In the genomic region with DNA sequence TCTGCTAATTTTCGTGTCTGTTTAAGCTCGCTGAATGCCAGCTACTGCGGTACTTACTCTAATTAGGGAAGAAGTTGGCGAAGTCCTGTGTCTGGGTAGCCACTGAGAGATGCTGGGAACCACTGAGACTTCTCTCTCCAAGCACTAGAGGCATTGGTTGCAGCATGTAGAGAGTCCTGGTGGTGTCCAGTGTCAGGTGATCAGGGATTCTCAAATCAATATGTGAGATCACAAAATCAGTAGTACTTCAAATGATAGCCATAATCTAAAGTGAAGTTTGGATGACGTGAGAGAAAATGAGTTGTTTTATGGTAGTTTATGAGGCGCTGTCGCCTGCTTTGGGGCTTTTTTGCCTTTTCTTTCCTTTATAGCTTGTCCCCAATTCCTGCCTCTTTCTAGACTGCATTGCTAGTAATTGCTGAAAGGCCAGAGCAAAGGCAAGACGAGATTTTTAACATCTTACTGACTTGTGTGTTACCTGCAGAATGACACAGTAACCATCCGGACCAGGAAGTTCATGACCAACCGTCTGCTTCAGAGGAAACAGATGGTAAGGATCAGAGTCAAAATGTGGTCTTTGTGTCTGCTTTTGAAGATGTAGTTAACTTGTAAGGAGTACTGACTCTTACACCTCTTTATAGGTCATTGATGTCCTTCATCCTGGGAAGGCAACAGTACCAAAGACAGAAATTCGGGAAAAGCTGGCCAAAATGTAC, we compare ENCODE assay signal across 7 mouse cellular contexts. TPM values are rescaled to one million over a fixed set of nuclear protein-coding genes. Genes with fewer than 3 reads are reported as not detected.
DNase-seq lines count a peak whose midpoint lies in the region; ATAC-seq lines count a peak whose summit lies in the region.

No protein-coding gene starts in this region.

- H3K4me2 ChIP-seq in embryonic facial prominence, embryonic 13.5 days, result peak overlapping the region; percentile 82
- H3K4me2 ChIP-seq in stomach, embryonic 14.5 days (replicated peaks; ENCODE audit: low read depth, low read length), result peak overlapping the region; percentile 72

- H3K9ac ChIP-seq in embryonic facial prominence, embryonic 13.5 days, result peak overlapping the region; percentile 99
- H3K9ac ChIP-seq in stomach, embryonic 14.5 days (replicated peaks; ENCODE audit: low read depth, low read length), result peak overlapping the region; percentile 96

- no peak for ATAC-seq in megakaryocyte, adult 5-6 weeks (ENCODE audit: poor library complexity, severe bottlenecking)
- ATAC-seq in embryonic facial prominence, embryonic 13.5 days (ENCODE audit: insufficient number of reproducible peaks, insufficient read depth, low FRiP score, low TSS enrichment, low read depth), result no peak
- ATAC-seq in stomach, embryonic 14.5 days (ENCODE audit: insufficient number of reproducible peaks, insufficient read depth, low FRiP score, low read depth), result no peak

- no peaks in the 10 kb centered on the region for H3K9me3 ChIP-seq in megakaryocyte, embryonic 14.5 days
- no peaks in the 10 kb centered on the region for H3K9me3 ChIP-seq in embryonic facial prominence, embryonic 13.5 days
- no peaks in the 10 kb centered on the region for H3K9me3 ChIP-seq in limb, embryonic 10.5 days (replicated peaks)
- H3K9me3 ChIP-seq in stomach, embryonic 14.5 days (ENCODE audit: control insufficient read depth, low read depth, low read length), result no peaks in the 10 kb centered on the region

- peak overlapping the region; percentile 90 for H3K27ac ChIP-seq in embryonic facial prominence, embryonic 13.5 days
- peak overlapping the region; percentile 96 for H3K27ac ChIP-seq in limb, embryonic 10.5 days
- peak overlapping the region; percentile 91; the same call in 1 of the 2 replicates for H3K27ac ChIP-seq in stomach, embryonic 14.5 days (ENCODE audit: low read length)

- no peak for DNase-seq in limb, embryonic 10.5 days (ENCODE audit: low spot score)
- DNase-seq in ovary, adult 18-20 months (ENCODE audit: low spot score), result no peak
- DNase-seq in layer of hippocampus, adult 11-12 months (ENCODE audit: low spot score), result no peak

- H3K27me3 ChIP-seq in megakaryocyte, embryonic 14.5 days (replicated peaks), result no peaks in the 10 kb centered on the region
- no peaks in the 10 kb centered on the region for H3K27me3 ChIP-seq in embryonic facial prominence, embryonic 13.5 days
- H3K27me3 ChIP-seq in limb, embryonic 10.5 days (ENCODE audit: low read depth, poor library complexity, severe bottlenecking), result no peaks in the 10 kb centered on the region
- no peaks in the 10 kb centered on the region for H3K27me3 ChIP-seq in stomach, embryonic 14.5 days (ENCODE audit: control insufficient read depth, insufficient read depth, low read length)

- peaks cover 45% of the 10 kb centered on the region for H3K36me3 ChIP-seq in megakaryocyte, embryonic 14.5 days (replicated peaks; ENCODE audit: low read length)
- H3K36me3 ChIP-seq in embryonic facial prominence, embryonic 13.5 days, result peaks cover 44% of the 10 kb centered on the region
- H3K36me3 ChIP-seq in limb, embryonic 10.5 days, result peaks cover 49% of the 10 kb centered on the region
- peaks cover 45% of the 10 kb centered on the region for H3K36me3 ChIP-seq in stomach, embryonic 14.5 days (ENCODE audit: control insufficient read depth, insufficient read depth, low read length)

- H3K4me1 ChIP-seq in megakaryocyte, embryonic 14.5 days, result peaks cover 56% of the 10 kb centered on the region
- peaks cover 34% of the 10 kb centered on the region for H3K4me1 ChIP-seq in embryonic facial prominence, embryonic 13.5 days
- peaks cover 29% of the 10 kb centered on the region for H3K4me1 ChIP-seq in limb, embryonic 10.5 days
- peaks cover 31% of the 10 kb centered on the region for H3K4me1 ChIP-seq in stomach, embryonic 14.5 days (ENCODE audit: control insufficient read depth, insufficient read depth, low read length)

- H3K4me3 ChIP-seq in megakaryocyte, embryonic 14.5 days (replicated peaks), result peak overlapping the region; percentile 97
- peak overlapping the region; percentile 94 for H3K4me3 ChIP-seq in embryonic facial prominence, embryonic 13.5 days
- H3K4me3 ChIP-seq in limb, embryonic 10.5 days, result peak overlapping the region; percentile 83
- peak overlapping the region; percentile 87 for H3K4me3 ChIP-seq in stomach, embryonic 14.5 days (ENCODE audit: low read depth, low read length)

- 2% methylated on average over 11 of the region's 11 CpGs for WGBS in embryonic facial prominence, embryonic 13.5 days
- WGBS in limb, embryonic 10.5 days, result 4% methylated on average over 11 of the region's 11 CpGs
- 3% methylated on average over 11 of the region's 11 CpGs for WGBS in stomach, embryonic 14.5 days

RNA-seq across cellular contexts. Expression of a gene that starts 4.5 kb away (rescaled TPM):
- polyA plus RNA-seq in megakaryocyte, embryonic 14.5 days (2012; ENCODE audit: insufficient read depth, low replicate concordance), result 179 and 343 TPM in 2 replicates
- total RNA-seq in megakaryocyte, adult 5-6 weeks (2015), result 3,261 and 3,399 TPM in 2 replicates
- total RNA-seq in megakaryocyte, adult 5-6 weeks (2017), result 3,458 and 3,471 TPM in 2 replicates
- 1,123 and 1,186 TPM in 2 replicates for polyA plus RNA-seq in embryonic facial prominence, embryonic 13.5 days (2015; fragmentation: Nextera tagmentation; extraction: Ambion mirVana)
- 1,041 and 1,257 TPM in 2 replicates for polyA plus RNA-seq in limb, embryonic 10.5 days (2016; fragmentation: Nextera tagmentation; extraction: Ambion mirVana)
- 1,400 and 1,408 TPM in 2 replicates for polyA plus RNA-seq in stomach, embryonic 14.5 days (2014; fragmentation: Nextera tagmentation; extraction: Ambion mirVana)

RNA-seq across cellular contexts. Expression of a gene that starts 4.6 kb away (rescaled TPM):
- 0.70 TPM in 1 of 2 replicates, not detected in the other for polyA plus RNA-seq in megakaryocyte, embryonic 14.5 days (2012; ENCODE audit: insufficient read depth, low replicate concordance)
- 10.9 and 14.0 TPM in 2 replicates for total RNA-seq in megakaryocyte, adult 5-6 weeks (2015)
- total RNA-seq in megakaryocyte, adult 5-6 weeks (2017), result 9.0 and 9.8 TPM in 2 replicates
- polyA plus RNA-seq in embryonic facial prominence, embryonic 13.5 days (2015; fragmentation: Nextera tagmentation; extraction: Ambion mirVana), result 22.0 and 24.3 TPM in 2 replicates
- 21.8 and 25.1 TPM in 2 replicates for polyA plus RNA-seq in limb, embryonic 10.5 days (2016; fragmentation: Nextera tagmentation; extraction: Ambion mirVana)
- 21.9 and 23.5 TPM in 2 replicates for polyA plus RNA-seq in stomach, embryonic 14.5 days (2014; fragmentation: Nextera tagmentation; extraction: Ambion mirVana)

Comparison
In these comparisons a context has a peak if more than half of its experiments do, and no peak if none do; other contexts are left out.
1. RNA of a gene that starts 4.6 kb away (polyA plus RNA-seq): 21.8 to 25.1 TPM in limb, embryonic 10.5 days, 22.0 to 24.3 TPM in embryonic facial prominence, embryonic 13.5 days and 21.9 to 23.5 TPM in stomach, embryonic 14.5 days; 0.70 TPM in megakaryocyte, embryonic 14.5 days; every median in the first group is over 10 times any median in the second.
2. Peak in every context shown above with its lines, with median percentiles within 50 percentile points of each other: H3K4me3 ChIP-seq and H3K27ac ChIP-seq.